Mouse (Mus musculus): Measurements from ENCODE around the gene Zfp946. TPM values are rescaled to one million over a fixed set of nuclear protein-coding genes. Genes with fewer than 3 reads are reported as not detected.

The Zfp946 gene
- polyA plus RNA-seq (2012; rRNA removed), result 12.3 and 12.9 TPM in 2 replicates

DNA sequence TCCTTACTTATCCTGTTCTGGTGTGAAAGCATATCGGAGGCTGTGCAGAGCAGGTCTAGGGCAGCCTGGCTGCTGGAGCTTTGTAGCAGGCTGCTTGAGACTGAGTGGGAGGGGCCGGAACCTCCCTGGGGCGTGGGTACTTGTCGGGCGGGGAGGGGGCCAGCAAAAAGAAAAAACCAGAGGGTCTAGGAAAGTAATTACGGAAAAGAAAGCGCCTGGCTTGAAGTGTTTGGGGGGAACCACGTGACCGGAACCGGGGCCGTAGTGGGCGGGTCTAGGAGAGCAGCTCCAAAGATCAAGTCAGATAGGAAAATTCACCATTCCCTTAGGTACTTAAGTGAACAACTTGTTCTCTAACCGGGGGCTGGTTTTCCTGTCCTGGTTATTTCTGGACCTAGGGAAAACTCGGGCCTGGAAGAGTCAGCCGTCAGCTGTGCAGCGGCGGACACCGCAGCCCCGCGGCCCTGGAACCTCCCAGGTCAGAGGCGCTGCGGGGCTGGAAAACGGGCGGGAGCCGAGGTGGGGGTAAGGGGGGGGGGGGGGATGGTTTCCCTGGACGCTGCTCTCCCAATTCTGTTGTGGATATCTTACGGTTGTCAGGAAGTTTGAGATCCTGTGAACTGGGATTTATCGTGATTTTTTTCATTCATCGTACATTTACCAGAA is at the start of gene Zfp946:
TSS of gene Zfp946 (plus strand) at position 271 of the 666 bp plus-strand sequence.
- peak; percentile 44 to 81 for DNase-seq (ENCODE audit: extremely low spot score in 1 of 2, low spot score in 1 of 2)

- DNase-seq (ENCODE audit: extremely low spot score in 1 of 2, low spot score in 1 of 2), result peak in 1 of 2 experiments; percentile 7
Measured at GRCm38 (mm10) chr17:22410756-22411155, 13.3 kb upstream of the Zfp946 start.

DNA sequence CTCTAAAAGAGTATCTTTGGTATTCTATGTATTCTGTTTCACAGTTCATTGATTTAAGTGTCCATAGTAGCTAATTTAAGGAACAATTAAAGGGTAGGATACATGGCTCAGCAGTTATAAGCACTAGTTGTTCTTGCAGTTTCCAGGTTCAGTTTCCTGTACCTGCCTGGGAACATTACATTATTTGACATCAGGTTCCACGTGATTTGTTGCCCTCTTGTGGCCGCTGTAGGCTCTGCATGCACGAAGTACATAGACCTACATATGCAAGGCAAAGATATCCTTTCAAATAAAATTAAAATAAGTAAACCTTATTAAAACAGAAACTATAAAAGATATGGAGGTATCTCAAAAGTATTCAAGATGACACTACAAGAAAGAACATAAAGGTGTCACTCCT is 6.5 kb upstream of the Zfp946 start:
- DNase-seq (ENCODE audit: extremely low spot score in 1 of 2, low spot score in 1 of 2), result peak in 1 of 2 experiments; percentile 68

GRCm38 (mm10) chr17:22424636-22425354 is 773 bp downstream of the Zfp946 start:
- peak in 1 of 2 experiments; percentile 9 for DNase-seq (ENCODE audit: extremely low spot score in 1 of 2, low spot score in 1 of 2)

DNA sequence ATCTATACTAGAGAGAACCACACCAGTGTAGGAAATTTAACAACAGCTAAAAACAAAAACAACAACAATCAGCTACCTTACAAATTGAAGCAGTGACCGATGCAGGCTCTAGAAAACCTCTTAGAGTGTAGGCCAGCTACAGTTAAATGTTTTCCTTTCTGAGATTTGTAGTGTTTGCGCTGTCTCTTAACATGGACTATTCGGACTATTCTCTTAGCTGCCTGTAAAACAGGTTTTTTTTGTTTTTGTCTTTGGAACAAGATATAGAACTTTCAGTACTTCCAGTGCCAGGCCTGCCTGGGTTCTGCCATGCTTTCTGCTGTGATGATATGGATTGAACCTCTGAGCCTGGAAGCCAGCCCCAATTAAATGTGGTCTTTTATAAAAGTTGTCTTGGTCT is 23.7 kb downstream of the Zfp946 start:
- DNase-seq (ENCODE audit: extremely low spot score in 1 of 2, low spot score in 1 of 2), result no peak

DNA sequence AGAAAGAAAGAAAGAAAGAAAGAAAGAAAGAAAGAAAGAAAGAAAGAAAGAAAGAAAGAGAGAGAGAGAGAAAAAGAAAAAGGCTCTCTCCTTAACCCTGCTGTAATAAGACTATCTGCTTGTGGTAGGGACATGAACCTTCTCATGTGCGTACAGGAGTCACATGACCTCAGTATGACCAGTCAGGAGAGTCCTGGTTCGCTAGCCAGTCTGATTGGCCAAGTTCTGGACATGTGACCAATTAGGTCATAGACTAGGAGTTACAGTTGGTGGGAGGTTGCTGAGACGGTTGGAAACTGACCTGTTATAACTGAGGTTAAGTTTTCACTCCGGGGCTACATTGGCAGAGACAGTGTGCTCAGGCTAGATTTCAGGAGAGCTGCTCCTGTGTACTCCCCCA is 73.1 kb downstream of the Zfp946 start:
- no peak for DNase-seq (ENCODE audit: extremely low spot score in 1 of 2, low spot score in 1 of 2)

Other genes starting within 250 kb of the Zfp946 start
- 2.1 and 2.9 TPM in 2 replicates for gene Zfp994, start 198.6 kb upstream of the Zfp946 start, polyA plus RNA-seq (2012; rRNA removed)
- 8.5 and 9.9 TPM in 2 replicates for gene CT030661.1, start 109.4 kb upstream of the Zfp946 start, polyA plus RNA-seq (2012; rRNA removed)
- gene Zfp944, start 62.8 kb upstream of the Zfp946 start, polyA plus RNA-seq (2012; rRNA removed), result 8.5 and 8.8 TPM in 2 replicates
- 3.9 and 5.6 TPM in 2 replicates for gene Zfp758, start 62.8 kb upstream of the Zfp946 start, polyA plus RNA-seq (2012; rRNA removed)
- gene Vmn2r111, start 149.3 kb downstream of the Zfp946 start, polyA plus RNA-seq (2012; rRNA removed), result not detected in 2 replicates
- not detected in 2 replicates for gene Vmn2r112, start 176.7 kb downstream of the Zfp946 start, polyA plus RNA-seq (2012; rRNA removed)